Mouse (Mus musculus): ENCODE measurements at regions not wholly inside any gene's neighbourhood (a gene's known extent, or its start where the extent isn't known, plus 50 kb on each side); places are given as distances from the start of the nearest gene placed in this dataset.

GRCm38 (mm10) chr12:109922111-109922510 is 322.0 kb upstream of the Rtl1 start:
- Histone ChIP-seq H3K9me3 (ENCODE audit: low read length) (no peaks in the 10 kb centered on the region), H3K4me1 (ENCODE audit: insufficient read depth) (no peaks in the 10 kb centered on the region), H3K36me3 (ENCODE audit: insufficient read depth) (no peaks in the 10 kb centered on the region), H3K27me3 (ENCODE audit: insufficient read depth, low read length) (no peaks in the 10 kb centered on the region), H3K4me2 (ENCODE audit: low read depth) (no peak overlapping the region), H3K4me3 (ENCODE audit: low read depth, low read length) (no peak overlapping the region), H3K9ac (no peak overlapping the region), H3K27ac (ENCODE audit: low read depth, low read length) (no peak overlapping the region)
- DNase-seq (no peak), ATAC-seq (no peak)
- TF ChIP-seq CTCF (IDR thresholded peaks at IDR 0.05; ENCODE audit: low read depth), result no peak
- 72% methylated on average over 10 of the region's 10 CpGs for WGBS

- Histone ChIP-seq H3K27me3 (ENCODE audit: insufficient read depth, low read length) (no peaks in the 10 kb centered on the region), H3K4me2 (ENCODE audit: low read depth) (no peak overlapping the region), H3K36me3 (ENCODE audit: insufficient read depth) (no peaks in the 10 kb centered on the region), H3K4me1 (ENCODE audit: insufficient read depth) (no peaks in the 10 kb centered on the region), H3K4me3 (ENCODE audit: low read depth, low read length) (no peak overlapping the region), H3K9ac (no peak overlapping the region), H3K27ac (ENCODE audit: low read depth, low read length) (no peak overlapping the region), H3K9me3 (ENCODE audit: low read length) (no peaks in the 10 kb centered on the region)
- no peak for ATAC-seq
- 61% methylated on average over 6 of the region's 6 CpGs for WGBS
- no peak for DNase-seq
- TF ChIP-seq CTCF (IDR thresholded peaks at IDR 0.05; ENCODE audit: low read depth), result no peak
Measured at GRCm38 (mm10) chr12:109925866-109926265, 325.7 kb upstream of the Rtl1 start.

- TF ChIP-seq CTCF (IDR thresholded peaks at IDR 0.05; ENCODE audit: low read depth), result peak; percentile 21; the same call in 1 of the 2 replicates
Measured at GRCm38 (mm10) chr12:109926643-109927042, 326.5 kb upstream of the Rtl1 start.

GRCm38 (mm10) chr12:109946179-109946578 is 332.7 kb upstream of the Dio3 start:
- TF ChIP-seq CTCF (IDR thresholded peaks at IDR 0.05; ENCODE audit: low read depth), result no peak
- 75% methylated on average over 3 of the region's 3 CpGs for whole genome bisulfite sequencing
- H3K4me1 ChIP-seq (ENCODE audit: insufficient read depth), result no peaks in the 10 kb centered on the region
- no peaks in the 10 kb centered on the region for H3K36me3 ChIP-seq (ENCODE audit: insufficient read depth)
- no peak overlapping the region for H3K4me2 ChIP-seq (ENCODE audit: low read depth)
- H3K9me3 ChIP-seq (ENCODE audit: low read length), result no peaks in the 10 kb centered on the region
- no peak overlapping the region for H3K4me3 ChIP-seq (ENCODE audit: low read depth, low read length)
- DNase-seq (no peak), ATAC-seq (no peak)
- H3K27me3 ChIP-seq (ENCODE audit: insufficient read depth, low read length), result no peaks in the 10 kb centered on the region
- H3K27ac ChIP-seq (ENCODE audit: low read depth, low read length), result no peak overlapping the region
- H3K9ac ChIP-seq, result no peak overlapping the region

More at GRCm38 (mm10) chr12:109926643-109927042, 326.5 kb upstream of the Rtl1 start:
- Histone ChIP-seq H3K36me3 (ENCODE audit: insufficient read depth) (no peaks in the 10 kb centered on the region), H3K27me3 (ENCODE audit: insufficient read depth, low read length) (no peaks in the 10 kb centered on the region), H3K4me2 (ENCODE audit: low read depth) (no peak overlapping the region), H3K4me3 (ENCODE audit: low read depth, low read length) (no peak overlapping the region), H3K4me1 (ENCODE audit: insufficient read depth) (no peaks in the 10 kb centered on the region), H3K9me3 (ENCODE audit: low read length) (no peaks in the 10 kb centered on the region), H3K9ac (no peak overlapping the region), H3K27ac (ENCODE audit: low read depth, low read length) (no peak overlapping the region)
- ATAC-seq, result no peak
- no peak for DNase-seq
- WGBS, result 53% methylated on average over 12 of the region's 12 CpGs

GRCm38 (mm10) chr12:109946936-109947335 is 331.9 kb upstream of the Dio3 start:
- TF ChIP-seq CTCF (IDR thresholded peaks at IDR 0.05; ENCODE audit: low read depth), result no peak
- H3K27ac ChIP-seq (ENCODE audit: low read depth, low read length), result no peak overlapping the region
- H3K4me1 ChIP-seq (ENCODE audit: insufficient read depth), result no peaks in the 10 kb centered on the region
- H3K9me3 ChIP-seq (ENCODE audit: low read length), result no peaks in the 10 kb centered on the region
- H3K9ac ChIP-seq, result no peak overlapping the region
- ATAC-seq (no peak), DNase-seq (no peak)
- no peaks in the 10 kb centered on the region for H3K36me3 ChIP-seq (ENCODE audit: insufficient read depth)
- WGBS, result 54% methylated on average over 1 of the region's 1 CpGs
- H3K4me3 ChIP-seq (ENCODE audit: low read depth, low read length), result no peak overlapping the region
- H3K27me3 ChIP-seq (ENCODE audit: insufficient read depth, low read length), result no peaks in the 10 kb centered on the region
- H3K4me2 ChIP-seq (ENCODE audit: low read depth), result no peak overlapping the region

GRCm38 (mm10) chr12:109947886-109948433 is 330.9 kb upstream of the Dio3 start:
- Histone ChIP-seq H3K27me3 (ENCODE audit: insufficient read depth, low read length) (no peaks in the 10 kb centered on the region), H3K4me3 (ENCODE audit: low read depth, low read length) (no peak overlapping the region), H3K27ac (ENCODE audit: low read depth, low read length) (no peak overlapping the region), H3K4me2 (ENCODE audit: low read depth) (no peak overlapping the region), H3K9me3 (ENCODE audit: low read length) (no peaks in the 10 kb centered on the region), H3K36me3 (ENCODE audit: insufficient read depth) (no peaks in the 10 kb centered on the region), H3K4me1 (ENCODE audit: insufficient read depth) (no peaks in the 10 kb centered on the region), H3K9ac (no peak overlapping the region)
- ATAC-seq (no peak), DNase-seq (no peak)
- no peak for TF ChIP-seq CTCF (IDR thresholded peaks at IDR 0.05; ENCODE audit: low read depth)
- WGBS, result 19% methylated on average over 7 of the region's 7 CpGs

- WGBS, result 16% methylated on average over 16 of the region's 16 CpGs
- Histone ChIP-seq H3K4me1 (ENCODE audit: insufficient read depth) (no peaks in the 10 kb centered on the region), H3K27ac (ENCODE audit: low read depth, low read length) (no peak overlapping the region), H3K27me3 (ENCODE audit: insufficient read depth, low read length) (no peaks in the 10 kb centered on the region), H3K36me3 (ENCODE audit: insufficient read depth) (no peaks in the 10 kb centered on the region), H3K4me3 (ENCODE audit: low read depth, low read length) (no peak overlapping the region), H3K9me3 (ENCODE audit: low read length) (no peaks in the 10 kb centered on the region), H3K4me2 (ENCODE audit: low read depth) (no peak overlapping the region), H3K9ac (no peak overlapping the region)
- TF ChIP-seq CTCF (IDR thresholded peaks at IDR 0.05; ENCODE audit: low read depth), result peak; percentile 24; the same call in 1 of the 2 replicates
- DNase-seq (peak; percentile 18), ATAC-seq (peak; percentile 75; the same call in 1 of the 2 replicates)
Measured at GRCm38 (mm10) chr12:109948434-109948984, 330.4 kb upstream of the Dio3 start.
